Mouse (Mus musculus) c-Kit-positive CD71-positive TER-119-negative erythroid progenitor cells, embryonic 14.5 days (primary cell): ENCODE measurements around the gene Plk1.

Experiments
- DNase-seq: peaks from one replicate; pipeline ENCODE4 v3.0.0-alpha.2; 2013; ENCODE audit warnings: low read depth

Gene Plk1

GRCm38 (mm10) chr7:122158915-122159902, at the start of gene Plk1:
Gene Plk1, plus strand, starts transcription at chr7:122159439.
- DNase-seq: peak; percentile 84

GRCm38 (mm10) chr7:122123518-122123917, 35.7 kb upstream of the Plk1 start:
- no peak for DNase-seq

- DNase-seq: no peak
These were observed 33.6 kb upstream of the Plk1 start for GRCm38 (mm10) chr7:122125636-122126035.

GRCm38 (mm10) chr7:122126946-122127345, 32.3 kb upstream of the Plk1 start:
- DNase-seq: no peak

GRCm38 (mm10) chr7:122131834-122132233, 27.4 kb upstream of the Plk1 start:
- peak; percentile 7 for DNase-seq

GRCm38 (mm10) chr7:122132497-122133337, 26.5 kb upstream of the Plk1 start, which contains the start of the genes Palb2 and Dctn5:
Gene Palb2, minus strand, starts transcription at chr7:122132985.
Gene Dctn5, plus strand, starts transcription at chr7:122133041.
- peak; percentile 99 for DNase-seq

GRCm38 (mm10) chr7:122133338-122133625, 26.0 kb upstream of the Plk1 start:
- no peak for DNase-seq

- DNase-seq: peak; percentile 52
These were observed 24.2 kb upstream of the Plk1 start for GRCm38 (mm10) chr7:122135070-122135469.

- no peak for DNase-seq
These were observed 22.2 kb upstream of the Plk1 start for GRCm38 (mm10) chr7:122137071-122137470.

- no peak for DNase-seq
These were observed 21.0 kb upstream of the Plk1 start for GRCm38 (mm10) chr7:122138190-122138589.

GRCm38 (mm10) chr7:122140991-122141390, 18.2 kb upstream of the Plk1 start:
- DNase-seq: no peak

GRCm38 (mm10) chr7:122152473-122152872, 6.8 kb upstream of the Plk1 start:
- DNase-seq: no peak

GRCm38 (mm10) chr7:122158488-122158887, 751 bp upstream of the Plk1 start:
- DNase-seq: no peak

GRCm38 (mm10) chr7:122160037-122160436, 798 bp downstream of the Plk1 start:
- no peak for DNase-seq

- DNase-seq: no peak
These were observed 4.5 kb downstream of the Plk1 start for GRCm38 (mm10) chr7:122163766-122164165.

- DNase-seq: no peak
These were observed 8.0 kb downstream of the Plk1 start for GRCm38 (mm10) chr7:122167203-122167602.

GRCm38 (mm10) chr7:122170705-122171104, 11.5 kb downstream of the Plk1 start:
- DNase-seq: no peak

- no peak for DNase-seq
These were observed 12.4 kb downstream of the Plk1 start for GRCm38 (mm10) chr7:122171613-122172012.

- no peak for DNase-seq
These were observed 21.5 kb downstream of the Plk1 start for GRCm38 (mm10) chr7:122180720-122181119.

- no peak for DNase-seq
These were observed 25.3 kb downstream of the Plk1 start for GRCm38 (mm10) chr7:122184569-122184968.

- DNase-seq: no peak
These were observed 26.8 kb downstream of the Plk1 start, which contains the start of gene Ern2 for GRCm38 (mm10) chr7:122186043-122186442. Gene Ern2, minus strand, starts transcription at chr7:122186207.

GRCm38 (mm10) chr7:122189484-122189883, 30.2 kb downstream of the Plk1 start:
- DNase-seq: peak; percentile 55

- DNase-seq: no peak
These were observed 31.9 kb downstream of the Plk1 start for GRCm38 (mm10) chr7:122191097-122191496.
